Mouse (Mus musculus) kidney, adult 18-20 months (tissue): ENCODE data around the gene Camta1.
A peak's percentile ranks its signal among the peaks of the same experiment; 100 is the strongest.
"Not testable (repeated sequence)": the region's sequence is repeated elsewhere in the genome, so short reads cannot be mapped to it uniquely, and the experiment has no call there.

Experiments
- DNase-seq: peaks from one replicate; pipeline ENCODE4 v3.0.0; 2021

The Camta1 gene

GRCm38 (mm10) chr4:151036521-151036920 is 825.2 kb downstream of the Camta1 start:
- no peak for DNase-seq

GRCm38 (mm10) chr4:151027001-151027400 is 834.7 kb downstream of the Camta1 start:
- DNase-seq, result peak; percentile 19

GRCm38 (mm10) chr4:151024152-151024551 is 837.5 kb downstream of the Camta1 start:
- no peak for DNase-seq

- DNase-seq, result not testable (repeated sequence)
Measured at GRCm38 (mm10) chr4:151017356-151017755, 844.3 kb downstream of the Camta1 start.

GRCm38 (mm10) chr4:151015946-151016345 is 845.7 kb downstream of the Camta1 start:
- no peak for DNase-seq

GRCm38 (mm10) chr4:151010316-151010715 is 851.4 kb downstream of the Camta1 start:
- no peak for DNase-seq

- DNase-seq, result peak; percentile 58
Measured at GRCm38 (mm10) chr4:151006945-151007344, 854.7 kb downstream of the Camta1 start.

- DNase-seq, result no peak
Measured at GRCm38 (mm10) chr4:151005656-151006318, 855.9 kb downstream of the Camta1 start.

- no peak for DNase-seq
Measured at GRCm38 (mm10) chr4:151001397-151001796, 860.3 kb downstream of the Camta1 start.

GRCm38 (mm10) chr4:150998626-150999025 is 863.0 kb downstream of the Camta1 start:
- no peak for DNase-seq

- no peak for DNase-seq
Measured at GRCm38 (mm10) chr4:150996797-150997196, 864.9 kb downstream of the Camta1 start, which contains the start of gene Uts2. Uts2 (plus strand) TSS chr4:150997097.

- DNase-seq, result peak; percentile 43
Measured at GRCm38 (mm10) chr4:150990148-150990547, 871.5 kb downstream of the Camta1 start.

GRCm38 (mm10) chr4:150980153-150980552 is 881.5 kb downstream of the Camta1 start:
- no peak for DNase-seq

- no peak for DNase-seq
Measured at GRCm38 (mm10) chr4:150979455-150979854, 882.2 kb downstream of the Camta1 start.

- DNase-seq, result no peak
Measured at GRCm38 (mm10) chr4:150978156-150978910, 883.3 kb downstream of the Camta1 start.

- no peak for DNase-seq
Measured at GRCm38 (mm10) chr4:150975145-150975544, 886.5 kb downstream of the Camta1 start.

GRCm38 (mm10) chr4:150973264-150973663 is 888.4 kb downstream of the Camta1 start:
- DNase-seq, result no peak

- DNase-seq, result no peak
Measured at GRCm38 (mm10) chr4:150968956-150969355, 892.7 kb downstream of the Camta1 start.

GRCm38 (mm10) chr4:150966556-150966955 is 895.1 kb downstream of the Camta1 start:
- peak; percentile 79 for DNase-seq

GRCm38 (mm10) chr4:150965555-150965951 is 896.1 kb downstream of the Camta1 start:
- no peak for DNase-seq

GRCm38 (mm10) chr4:150964635-150965554 is 896.8 kb downstream of the Camta1 start:
- peak; percentile 92 for DNase-seq

- no peak for DNase-seq
Measured at GRCm38 (mm10) chr4:150963711-150964110, 898.0 kb downstream of the Camta1 start.

- DNase-seq, result peak; percentile 61
Measured at GRCm38 (mm10) chr4:150962231-150962630, 899.4 kb downstream of the Camta1 start.
